Mouse (Mus musculus) hindbrain, embryonic 12.5 days (tissue): ENCODE results near the gene Gm10230. TPM values are rescaled to one million over a fixed set of nuclear protein-coding genes. Genes with fewer than 3 reads are reported as not detected.
"Not testable (repeated sequence)": the region's sequence is repeated elsewhere in the genome, so short reads cannot be mapped to it uniquely, and the experiment has no call there.

Experiments used
- ATAC-seq: fragments of 200-750 bp; cut with Nextera tagmentation; 2 replicates; pipeline ENCODE4 v1.8.0; 2017; ENCODE audit warnings: moderate TSS enrichment; ENCODE audit not compliant: low FRiP score
- H3K27ac ChIP-seq: fragments of 300-500 bp; sonication (generic); 2 replicates; pipeline ENCODE4 v1.5.1; 2016; ENCODE audit warnings: mild to moderate bottlenecking
- H3K27me3 ChIP-seq: fragments of 300-500 bp; sonication (generic); 2 replicates; pipeline ENCODE4 v1.6.1; 2016; ENCODE audit warnings: mild to moderate bottlenecking
- H3K36me3 ChIP-seq: fragments of 300-500 bp; sonication (generic); 2 replicates; pipeline ENCODE4 v1.6.1; 2016; ENCODE audit warnings: mild to moderate bottlenecking
- H3K4me1 ChIP-seq: fragments of 300-500 bp; sonication (generic); 2 replicates; pipeline ENCODE4 v1.6.1; 2016
- H3K4me2 ChIP-seq: fragments of 300-500 bp; sonication (generic); replicated peaks from 2 replicates; pipeline ENCODE4 v1.6.1; 2016; ENCODE audit warnings: mild to moderate bottlenecking
- H3K4me3 ChIP-seq: fragments of 300-500 bp; sonication (generic); 2 replicates; pipeline ENCODE4 v1.5.1; 2016; ENCODE audit warnings: mild to moderate bottlenecking
- H3K9ac ChIP-seq: fragments of 300-500 bp; sonication (generic); 2 replicates; pipeline ENCODE4 v1.6.1; 2016; ENCODE audit warnings: mild to moderate bottlenecking, moderate library complexity
- H3K9me3 ChIP-seq: fragments of 300-500 bp; sonication (generic); replicated peaks from 2 replicates; pipeline ENCODE4 v1.6.1; 2016; ENCODE audit warnings: mild to moderate bottlenecking
- WGBS: fragments of 180-500 bp; shearing (Covaris S2); methylation state at CpG from one replicate; pipeline ENCODE4 v1.1.7; 2016; 5-methylcytosine and 5-hydroxymethylcytosine counted together
- microRNA-seq: library from miRNA; unstranded; fragments of <30 nt; microRNA quantifications from one replicate; pipeline ENCODE4, GENCODE M21; 2017
- polyA plus RNA-seq: library from polyadenylated mRNA; unstranded; fragments of >200 nt; fragmentation: Nextera tagmentation; extraction: Ambion mirVana; gene quantifications from 2 replicates; pipeline ENCODE4 v1.2.1, GENCODE M21; 2016

The Gm10230 gene
- not detected in 2 replicates for polyA plus RNA-seq

GRCm38 (mm10) chrX:27494782-27495181 lies at the start of gene Gm10230:
TSS of gene Gm10230 (minus strand) at chrX:27494882.
- H3K4me3 ChIP-seq, H3K9me3 ChIP-seq, H3K27ac ChIP-seq, ATAC-seq, H3K4me2 ChIP-seq, H3K36me3 ChIP-seq, H3K4me1 ChIP-seq, H3K27me3 ChIP-seq, H3K9ac ChIP-seq: not testable (repeated sequence)
- no CpG with 5 or more reads among the region's 7 CpGs for WGBS

Small RNA genes lying within 50 kb of the gene (microRNA-seq; reads per million reads assigned to microRNA genes)
- gene Gm44452, result not detected
